ENCODE assay signal across 16 mouse cellular contexts in the genomic region with DNA sequence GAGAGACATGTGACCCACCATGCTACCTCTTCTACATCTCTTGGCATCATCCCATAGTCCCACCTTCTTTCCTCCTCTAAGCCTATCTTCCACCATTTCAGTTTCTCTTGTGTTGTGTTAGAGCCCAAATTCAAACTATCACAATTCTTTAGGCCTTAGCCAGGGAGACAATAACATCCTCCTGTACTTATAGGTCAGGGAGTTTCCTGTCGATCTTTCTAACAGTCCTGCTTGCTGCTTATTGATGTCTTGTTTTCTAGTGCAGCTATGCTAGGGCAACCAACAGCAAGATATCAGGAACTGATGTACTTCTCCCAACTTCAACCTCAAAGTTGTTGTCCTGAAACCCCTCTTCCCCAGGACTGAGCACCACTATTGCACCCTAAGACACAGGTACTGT.
"Had no signal": no experiment of that assay in that cellular context is flagged by ENCODE, and none has a peak within 500 bp of the region (broad histone marks: within the 10 kb centered on the region; RNA-seq: fewer than 3 reads in every experiment).

No protein-coding gene starts in this region.

- DNase-seq: gastrocnemius, adult 2 months; gastrocnemius, postnatal 10 days; gastrocnemius, postnatal 25 days; heart, adult 18-20 months; heart, postnatal 10 days; kidney, adult 11 months; kidney, adult 2 months; kidney, adult 9 months; kidney, postnatal 14 days; kidney, postnatal 36 days; layer of hippocampus, adult 9-11 months; layer of hippocampus, postnatal 36 days; left cerebral cortex, postnatal 4 days had no signal

- ATAC-seq: hindbrain, postnatal 0 days; intestine, embryonic 16.5 days; liver, embryonic 12.5 days had no signal
